Mouse (Mus musculus): ENCODE data around the gene Hoxa5.

- TF ChIP-seq GATA1 (IDR thresholded peaks at IDR 0.05; ENCODE audit: borderline replicate concordance, low read length) (no peak), FLI1 (IDR thresholded peaks at IDR 0.05; ENCODE audit: low read length) (no peak)
Measured at GRCm38 (mm10) chr6:52228475-52229465, 24.4 kb upstream of the Hoxa5 start.

Data from megakaryocyte, embryonic 14.5 days (primary cell).